Mouse (Mus musculus) brain, embryonic 14.5 days (tissue): ENCODE results near the gene Plekhg2. TPM values are rescaled to one million over a fixed set of nuclear protein-coding genes. Genes with fewer than 3 reads are reported as not detected.
"Not testable (repeated sequence)": the region's sequence is repeated elsewhere in the genome, so short reads cannot be mapped to it uniquely, and the experiment has no call there.

ENCODE experiments used
- DNase-seq: peaks from one replicate; pipeline ENCODE4 v3.0.0-alpha.2; 2011; ENCODE audit warnings: low read depth
- CTCF ChIP-seq: fragments of 200-500 bp; IDR thresholded peaks from 2 replicates; pipeline ENCODE4 v1.5.1; 2012; ENCODE audit warnings: inconsistent platforms, mild to moderate bottlenecking, moderate library complexity, borderline replicate concordance; ENCODE audit not compliant: insufficient read depth, insufficient read length; ENCODE audit errors: extremely low read depth
- POLR2A ChIP-seq: fragments of 200-500 bp; IDR thresholded peaks from 2 replicates; pipeline ENCODE4 v1.6.1; 2012; ENCODE audit warnings: mild to moderate bottlenecking, inconsistent platforms, borderline replicate concordance; ENCODE audit not compliant: poor library complexity, insufficient read depth, insufficient read length, severe bottlenecking; ENCODE audit errors: extremely low read depth
- polyA plus RNA-seq: library from polyadenylated mRNA; depleted of rRNA; stranded (reverse); fragments of >200 nt; gene quantifications from 2 replicates; pipeline ENCODE4 v1.2.3, GENCODE M21; 2012

Plekhg2 gene
- polyA plus RNA-seq, 1 experiment, result 35.0 TPM

GRCm38 (mm10) chr7:28392429-28393271 lies 20.3 kb upstream of the Plekhg2 start, which contains the start of the genes Med29 and Paf1:
Gene Med29 (minus strand): TSS chr7:28392708.
Gene Paf1 (plus strand): TSS chr7:28392951.
- peak; percentile 100 for DNase-seq
- peak; percentile 80; the same call in 1 of the 2 replicates for TF ChIP-seq POLR2A
- TF ChIP-seq CTCF, result no peak

- no peak for DNase-seq
- TF ChIP-seq POLR2A (no peak), CTCF (no peak)
Measured at GRCm38 (mm10) chr7:28390331-28390730, 17.9 kb upstream of the Plekhg2 start.

- not testable (repeated sequence) for DNase-seq
Measured at GRCm38 (mm10) chr7:28387384-28387783, 15.0 kb upstream of the Plekhg2 start.

GRCm38 (mm10) chr7:28386877-28387276 lies 14.5 kb upstream of the Plekhg2 start:
- DNase-seq, result not testable (repeated sequence)

GRCm38 (mm10) chr7:28386462-28386861 lies 14.1 kb upstream of the Plekhg2 start:
- TF ChIP-seq POLR2A (no peak), CTCF (peak; percentile 96)
- peak; percentile 87 for DNase-seq

- no peak for TF ChIP-seq CTCF
- TF ChIP-seq POLR2A, result no peak
- DNase-seq, result no peak
Measured at GRCm38 (mm10) chr7:28386007-28386406, 13.6 kb upstream of the Plekhg2 start.

GRCm38 (mm10) chr7:28385196-28385595 lies 12.8 kb upstream of the Plekhg2 start:
- TF ChIP-seq CTCF, result no peak
- TF ChIP-seq POLR2A, result no peak

GRCm38 (mm10) chr7:28384162-28384561 lies 11.8 kb upstream of the Plekhg2 start:
- TF ChIP-seq POLR2A (no peak), CTCF (no peak)
- no peak for DNase-seq

More at GRCm38 (mm10) chr7:28385196-28385595, 12.8 kb upstream of the Plekhg2 start:
- DNase-seq, result no peak

GRCm38 (mm10) chr7:28383606-28384005 lies 11.2 kb upstream of the Plekhg2 start:
- TF ChIP-seq CTCF (no peak), POLR2A (no peak)

GRCm38 (mm10) chr7:28382981-28383396 lies 10.6 kb upstream of the Plekhg2 start:
- no peak for DNase-seq
- TF ChIP-seq POLR2A (no peak), CTCF (no peak)

More at GRCm38 (mm10) chr7:28383606-28384005, 11.2 kb upstream of the Plekhg2 start:
- DNase-seq, result no peak

GRCm38 (mm10) chr7:28382347-28382951 lies 10.1 kb upstream of the Plekhg2 start:
- no peak for TF ChIP-seq CTCF
- no peak for TF ChIP-seq POLR2A
- no peak for DNase-seq

GRCm38 (mm10) chr7:28381938-28382337 lies 9.5 kb upstream of the Plekhg2 start:
- TF ChIP-seq CTCF (no peak), POLR2A (no peak)
- DNase-seq, result peak; percentile 66
